8 mouse cellular contexts compared by ENCODE assay signal in genomic region chr1:82316111-82316745, GRCm38 (mm10). TPM values are rescaled to one million over a fixed set of nuclear protein-coding genes. Genes with fewer than 3 reads are reported as not detected.
DNase-seq lines count a peak whose midpoint lies in the region; ATAC-seq lines count a peak whose summit lies in the region.

Rhbdd1 (plus strand) TSS chr1:82316452.

- H3K4me3 ChIP-seq in lung, embryonic 16.5 days (ENCODE audit: low read length), result peak within 1 kb of the TSS; percentile 57

- peak; percentile 89 for DNase-seq in MEL-GATA-1-ER (ENCODE audit: extremely low read depth, low read depth)
- DNase-seq in cerebellum, adult 8-10 months, result peak; percentile 98
- peak; percentile 98 for DNase-seq in forelimb bud, embryonic 11.5 days (ENCODE audit: low read depth, low spot score)
- peak; percentile 97 for DNase-seq in layer of hippocampus, adult 9-10 months (ENCODE audit: low spot score)
- peak; percentile 95 for DNase-seq in ovary, postnatal 10 days (ENCODE audit: low spot score)
- DNase-seq in thymus, postnatal 10 days (ENCODE audit: low spot score in 2 of 2), result peak; percentile 95 to 97

- H3K27ac ChIP-seq in lung, embryonic 16.5 days (ENCODE audit: low read length), result peak within 1 kb of the TSS; percentile 87

- peak within 1 kb of the TSS; percentile 78 for H3K9ac ChIP-seq in lung, embryonic 16.5 days (ENCODE audit: low read length)

- peak within 1 kb of the TSS; percentile 85 for H3K4me2 ChIP-seq in lung, embryonic 16.5 days (ENCODE audit: low read depth, low read length)

- H3K27me3 ChIP-seq in lung, embryonic 16.5 days (ENCODE audit: control insufficient read depth, insufficient read depth, low read depth, low read length), result peaks cover 2% of the 10 kb centered on the region

- H3K4me1 ChIP-seq in lung, embryonic 16.5 days (replicated peaks; ENCODE audit: control insufficient read depth, insufficient read depth, low read length), result 0 out of 2 replicates have a peak, but pooled peaks cover 2% of the 10 kb centered on the region

- no peaks in the 10 kb centered on the region for H3K36me3 ChIP-seq in lung, embryonic 16.5 days (ENCODE audit: control insufficient read depth, insufficient read depth, low read length)

- 5% methylated on average over 47 of the region's 47 CpGs for WGBS in lung, embryonic 16.5 days

- ATAC-seq in hematopoietic stem cell, adult 5-6 weeks (replicated peaks in 1 of 2; ENCODE audit: insufficient read depth in 1 of 2, low FRiP score in 2 of 2, low TSS enrichment in 1 of 2, low read depth in 1 of 2, poor library complexity in 2 of 2, severe bottlenecking in 2 of 2), result peak; percentile 96 to 99
- ATAC-seq in lung, embryonic 16.5 days (ENCODE audit: low read depth), result peak; percentile 99

- no peaks in the 10 kb centered on the region for H3K9me3 ChIP-seq in lung, embryonic 16.5 days (ENCODE audit: control insufficient read depth, low read length)

RNA-seq across cellular contexts. Expression of gene Rhbdd1, which starts in this region (rescaled TPM):
- 15.6 and 18.4 TPM in 2 replicates for total RNA-seq in hematopoietic stem cell, adult 5-6 weeks (2017)
- polyA plus RNA-seq in lung, embryonic 16.5 days (2015; fragmentation: Nextera tagmentation; extraction: Ambion mirVana), result 12.4 and 12.5 TPM in 2 replicates

Comparison
In these comparisons a context has a peak if more than half of its experiments do, and no peak if none do; other contexts are left out.
1. Peak in every context shown above with its lines: DNase-seq, ATAC-seq, H3K4me3 ChIP-seq and H3K27ac ChIP-seq.